Mouse (Mus musculus) bone marrow macrophage, adult 2 months (primary cell): ENCODE results near the gene Ypel2.

Experiments
- CTCF ChIP-seq: IDR thresholded peaks from 2 replicates; pipeline ENCODE4 v1.5.1; 2012; ENCODE audit warnings: low read depth, mild to moderate bottlenecking, low read length, moderate library complexity
- POLR2A ChIP-seq: IDR thresholded peaks from 2 replicates; pipeline ENCODE4 v1.6.1; 2012; ENCODE audit warnings: mild to moderate bottlenecking, low read depth, low read length, borderline replicate concordance

- TF ChIP-seq POLR2A (no peak), CTCF (no peak)
Observed at GRCm38 (mm10) chr11:86934895-86935294, 58.6 kb downstream of the Ypel2 start.
